Mouse (Mus musculus): Measurements from ENCODE around the gene Tacc3. TPM values are rescaled to one million over a fixed set of nuclear protein-coding genes. Genes with fewer than 3 reads are reported as not detected.

Tacc3 gene
- polyA plus RNA-seq, 1 experiment, result 33.1 TPM

DNA sequence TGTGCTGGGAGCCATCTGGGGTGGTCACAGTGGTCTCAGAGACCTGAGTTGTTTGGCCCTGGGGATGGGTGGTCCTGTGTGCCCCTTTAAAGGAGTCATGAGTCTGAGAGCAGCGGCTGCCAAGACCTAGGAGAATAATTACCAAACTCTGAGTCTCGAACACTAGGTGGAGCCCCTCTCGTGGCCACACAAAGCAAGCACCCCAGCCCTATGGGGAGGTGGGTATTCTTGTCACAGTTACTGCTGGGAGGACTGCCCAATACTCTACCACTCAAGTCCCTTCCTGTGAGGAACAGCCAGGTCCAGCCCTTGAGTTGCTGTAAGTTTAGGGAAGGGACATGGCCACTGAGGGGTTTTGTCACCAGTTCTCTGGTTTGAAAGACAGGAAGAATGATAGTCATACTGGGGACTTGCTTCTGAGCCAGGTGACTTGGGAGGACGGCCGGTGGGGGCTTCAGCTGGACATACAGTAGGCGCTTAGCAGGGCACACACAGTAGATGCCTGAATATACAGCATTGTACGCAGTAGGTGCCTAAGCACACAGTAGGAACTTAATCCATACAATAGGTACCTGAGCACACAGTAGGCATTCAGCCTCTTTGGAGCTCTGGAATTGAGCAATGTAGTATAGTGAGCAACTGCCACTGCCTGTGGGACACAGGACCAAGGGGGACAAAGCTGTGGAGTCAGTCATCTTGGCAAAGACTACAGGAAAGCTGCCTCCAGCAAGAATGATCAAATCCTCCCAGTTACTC, 26.1 kb downstream of the Tacc3 start:
- peak; percentile 88 for DNase-seq (ENCODE audit: low read depth)
- peak; percentile 74 for TF ChIP-seq CTCF (IDR thresholded peaks at IDR 0.05; ENCODE audit: borderline replicate concordance, extremely low read depth, insufficient read depth, insufficient read length)
- TF ChIP-seq POLR2A (IDR thresholded peaks at IDR 0.05; ENCODE audit: borderline replicate concordance, extremely low read depth, insufficient read depth, insufficient read length, poor library complexity, severe bottlenecking), result no peak

GRCm38 (mm10) chr5:33684932-33685331, 27.0 kb downstream of the Tacc3 start:
- DNase-seq (ENCODE audit: low read depth), result no peak
- TF ChIP-seq CTCF (IDR thresholded peaks at IDR 0.05; ENCODE audit: borderline replicate concordance, extremely low read depth, insufficient read depth, insufficient read length), result no peak
- TF ChIP-seq POLR2A (IDR thresholded peaks at IDR 0.05; ENCODE audit: borderline replicate concordance, extremely low read depth, insufficient read depth, insufficient read length, poor library complexity, severe bottlenecking), result no peak

- no peak for TF ChIP-seq CTCF (IDR thresholded peaks at IDR 0.05; ENCODE audit: borderline replicate concordance, extremely low read depth, insufficient read depth, insufficient read length)
- TF ChIP-seq POLR2A (IDR thresholded peaks at IDR 0.05; ENCODE audit: borderline replicate concordance, extremely low read depth, insufficient read depth, insufficient read length, poor library complexity, severe bottlenecking), result no peak
- DNase-seq (ENCODE audit: low read depth), result no peak
Measured at GRCm38 (mm10) chr5:33687142-33687541, 29.2 kb downstream of the Tacc3 start.

DNA sequence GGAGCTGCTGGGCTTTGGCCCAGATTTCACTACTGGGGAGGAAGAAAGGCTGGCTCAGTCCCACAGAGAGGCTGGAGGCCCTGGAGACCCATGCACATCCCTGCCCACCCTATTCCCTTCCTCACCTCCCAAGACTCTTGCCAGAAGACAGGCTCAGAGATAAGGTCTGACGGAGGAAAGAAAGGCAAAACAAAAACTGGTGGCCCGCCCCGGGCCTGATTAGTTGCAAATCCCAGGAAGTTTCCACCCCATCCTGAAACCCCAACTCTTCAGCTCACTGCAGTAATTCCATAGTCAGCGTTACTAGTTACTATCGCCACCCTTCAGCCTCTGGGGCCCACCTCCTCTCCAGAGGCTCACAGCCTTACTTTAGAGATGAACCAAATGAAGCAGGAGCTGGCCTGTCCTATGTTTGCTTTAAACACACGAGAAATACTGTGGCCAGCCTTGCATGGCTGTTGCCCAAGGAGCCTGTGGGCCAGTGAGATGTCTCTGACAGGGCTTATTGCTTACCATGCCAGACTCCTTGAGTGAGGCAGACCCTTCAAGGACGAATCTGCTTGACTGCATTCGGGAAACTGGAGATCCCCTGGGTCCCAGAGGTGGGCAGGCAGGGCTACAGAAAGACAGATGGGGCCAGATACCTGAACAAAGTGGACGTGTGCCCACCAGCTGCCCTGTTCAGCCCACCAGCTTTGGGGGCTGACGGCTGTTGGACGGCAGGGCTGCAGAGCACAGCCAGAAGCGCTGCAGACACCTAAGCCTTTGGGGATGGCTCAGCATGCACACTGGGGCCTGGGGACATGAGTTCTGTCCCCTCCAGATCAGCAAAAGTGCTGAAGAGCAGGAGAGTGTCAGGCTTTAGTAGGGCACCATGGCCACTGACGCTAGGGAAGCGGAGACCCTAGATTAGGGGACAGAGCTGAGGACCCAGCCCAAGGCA, 30.6 kb downstream of the Tacc3 start:
- no peak for TF ChIP-seq POLR2A (IDR thresholded peaks at IDR 0.05; ENCODE audit: borderline replicate concordance, extremely low read depth, insufficient read depth, insufficient read length, poor library complexity, severe bottlenecking)
- TF ChIP-seq CTCF (IDR thresholded peaks at IDR 0.05; ENCODE audit: borderline replicate concordance, extremely low read depth, insufficient read depth, insufficient read length), result no peak
- peak; percentile 54 for DNase-seq (ENCODE audit: low read depth)

DNA sequence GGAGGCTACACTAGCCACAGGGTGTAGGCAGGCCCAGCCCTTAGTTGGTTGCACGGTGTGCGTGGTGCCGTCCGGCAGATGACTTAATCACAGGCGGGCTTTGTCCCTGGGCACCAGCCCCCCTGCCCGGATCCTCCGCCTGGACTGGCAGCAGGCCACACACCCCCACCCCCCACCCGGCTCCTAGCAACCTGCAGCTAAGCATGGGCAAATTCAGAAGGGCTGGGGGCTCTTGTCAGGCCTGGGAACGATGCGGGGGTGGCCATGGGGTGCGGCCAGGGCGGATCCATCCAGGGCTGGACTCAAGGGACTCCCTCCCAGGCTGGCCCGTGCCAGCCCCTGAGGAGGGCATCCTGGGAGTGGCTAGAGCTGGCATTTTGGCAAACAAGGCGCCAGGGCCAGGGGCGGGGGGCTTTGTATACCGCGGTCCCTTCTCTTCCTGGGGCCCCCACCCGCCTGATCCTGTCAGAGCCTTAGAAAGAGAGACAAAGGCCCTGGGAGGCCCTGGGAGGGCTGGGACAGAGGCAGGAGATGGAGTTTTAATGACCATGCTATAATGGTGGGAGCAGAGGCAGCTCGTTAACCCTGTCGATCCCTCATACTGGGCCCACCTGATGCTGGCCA, 31.4 kb downstream of the Tacc3 start:
- DNase-seq (ENCODE audit: low read depth), result peak; percentile 97
- no peak for TF ChIP-seq CTCF (IDR thresholded peaks at IDR 0.05; ENCODE audit: borderline replicate concordance, extremely low read depth, insufficient read depth, insufficient read length)

DNA sequence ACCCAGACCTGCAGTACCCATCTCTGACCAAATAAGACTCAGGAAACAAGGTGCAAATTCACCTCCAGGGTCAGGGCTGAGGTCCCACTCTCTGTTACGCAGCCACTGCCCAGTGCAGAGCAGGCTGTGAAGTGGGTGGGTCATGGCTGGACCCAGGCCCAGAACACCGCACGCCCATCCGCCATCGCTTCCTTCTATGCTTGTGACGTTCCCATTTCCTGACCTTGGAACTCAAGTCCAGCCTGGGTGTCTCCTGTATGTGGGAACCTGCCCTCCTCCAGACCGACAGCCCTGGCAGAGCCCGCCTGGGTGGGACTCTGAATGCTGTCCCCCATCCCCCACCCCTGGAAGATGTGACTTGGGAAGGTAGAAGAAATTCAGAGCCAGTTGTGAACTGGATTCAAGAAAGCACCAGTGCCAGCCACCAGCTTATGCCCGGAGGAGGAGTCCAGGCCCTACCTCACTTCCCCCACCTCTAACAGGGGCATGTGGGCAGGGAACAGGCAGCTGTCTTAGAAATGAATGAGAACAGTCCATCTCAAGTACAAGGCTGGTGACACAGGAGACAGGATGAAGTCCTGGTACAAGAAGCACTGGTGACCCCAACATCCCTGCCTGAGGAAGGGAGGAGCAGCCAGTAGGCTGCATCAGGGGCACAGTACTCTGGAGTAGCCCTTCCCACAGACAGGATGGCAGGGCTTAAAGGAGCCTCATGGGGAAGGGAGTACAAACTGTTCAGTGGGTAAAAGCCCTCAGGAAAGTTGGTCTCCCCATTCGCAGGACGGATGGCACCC, 32.1 kb downstream of the Tacc3 start:
- TF ChIP-seq POLR2A (IDR thresholded peaks at IDR 0.05; ENCODE audit: borderline replicate concordance, extremely low read depth, insufficient read depth, insufficient read length, poor library complexity, severe bottlenecking), result no peak
- TF ChIP-seq CTCF (IDR thresholded peaks at IDR 0.05; ENCODE audit: borderline replicate concordance, extremely low read depth, insufficient read depth, insufficient read length), result no peak
- no peak for DNase-seq (ENCODE audit: low read depth)

GRCm38 (mm10) chr5:33692393-33692792, 34.5 kb downstream of the Tacc3 start:
- no peak for TF ChIP-seq CTCF (IDR thresholded peaks at IDR 0.05; ENCODE audit: borderline replicate concordance, extremely low read depth, insufficient read depth, insufficient read length)
- no peak for TF ChIP-seq POLR2A (IDR thresholded peaks at IDR 0.05; ENCODE audit: borderline replicate concordance, extremely low read depth, insufficient read depth, insufficient read length, poor library complexity, severe bottlenecking)
- peak; percentile 89 for DNase-seq (ENCODE audit: low read depth)

DNA sequence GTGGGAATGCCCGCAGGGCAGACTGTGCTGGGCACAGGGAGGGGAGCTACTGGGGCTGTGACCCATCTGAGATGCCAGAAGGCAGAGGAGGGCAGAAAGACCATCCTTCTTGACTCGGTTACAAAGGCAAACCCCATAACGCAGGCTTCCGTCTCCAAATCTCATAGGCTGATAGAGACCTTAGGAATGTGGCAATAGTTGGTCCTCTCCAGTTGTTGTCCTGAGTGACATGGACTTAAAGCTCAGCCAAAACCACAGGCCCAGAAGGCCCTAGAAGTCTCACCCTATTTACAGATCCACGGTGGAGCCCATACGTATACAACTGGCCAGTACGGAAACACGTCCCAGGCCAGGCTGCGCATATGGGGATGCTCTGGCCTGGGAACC, 36.5 kb downstream of the Tacc3 start:
- no peak for TF ChIP-seq CTCF (IDR thresholded peaks at IDR 0.05; ENCODE audit: borderline replicate concordance, extremely low read depth, insufficient read depth, insufficient read length)
- TF ChIP-seq POLR2A (IDR thresholded peaks at IDR 0.05; ENCODE audit: borderline replicate concordance, extremely low read depth, insufficient read depth, insufficient read length, poor library complexity, severe bottlenecking), result no peak
- no peak for DNase-seq (ENCODE audit: low read depth)

GRCm38 (mm10) chr5:33694848-33695717, 37.2 kb downstream of the Tacc3 start:
- TF ChIP-seq CTCF (IDR thresholded peaks at IDR 0.05; ENCODE audit: borderline replicate concordance, extremely low read depth, insufficient read depth, insufficient read length) (no peak), POLR2A (IDR thresholded peaks at IDR 0.05; ENCODE audit: borderline replicate concordance, extremely low read depth, insufficient read depth, insufficient read length, poor library complexity, severe bottlenecking) (0 out of 2 replicates have a peak, but pooled peaks have one; percentile 22)
- DNase-seq (ENCODE audit: low read depth), result peak; percentile 94

DNA sequence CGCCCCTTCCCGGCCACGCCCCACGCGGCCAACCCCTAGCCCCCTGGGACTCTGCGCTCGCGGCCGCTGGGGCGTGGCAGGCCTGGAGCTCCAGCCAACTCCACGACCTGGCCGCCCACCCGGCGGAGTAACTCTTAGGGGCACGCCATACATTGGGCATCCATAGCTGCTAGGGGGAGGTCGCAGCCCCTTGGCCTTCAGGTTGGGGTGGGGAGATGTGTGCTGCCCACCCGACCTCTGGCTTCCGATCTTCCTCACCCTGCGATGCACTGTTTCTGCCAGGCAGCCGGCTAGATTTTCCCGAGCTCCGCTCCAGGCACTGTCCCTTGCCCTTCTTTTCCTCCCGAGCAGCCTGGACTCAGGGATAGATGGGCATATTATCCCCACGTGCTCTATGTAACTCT, 37.8 kb downstream of the Tacc3 start:
- no peak for DNase-seq (ENCODE audit: low read depth)
- TF ChIP-seq POLR2A (IDR thresholded peaks at IDR 0.05; ENCODE audit: borderline replicate concordance, extremely low read depth, insufficient read depth, insufficient read length, poor library complexity, severe bottlenecking) (no peak), CTCF (IDR thresholded peaks at IDR 0.05; ENCODE audit: borderline replicate concordance, extremely low read depth, insufficient read depth, insufficient read length) (no peak)

All from brain, embryonic 14.5 days (tissue).